Mouse (Mus musculus) left cerebral cortex, adult 2 months (tissue): ENCODE data around the gene Actg2. TPM values are rescaled to one million over a fixed set of nuclear protein-coding genes. Genes with fewer than 3 reads are reported as not detected.

ENCODE experiments used
- DNase-seq, 2 experiments: peaks; one replicate each; pipeline ENCODE4 v3.0.0; 2021 to 2022; ENCODE audit warnings: low spot score in 2 of 2, mixed read lengths in 1 of 2; ENCODE audit errors: extremely low spot score in 1 of 2
- H3K27ac ChIP-seq: fragments of 200-600 bp; 2 replicates; pipeline ENCODE4 v1.8.1; 2022
- H3K4me3 ChIP-seq: fragments of 200-600 bp; 2 replicates; pipeline ENCODE4 v1.8.1; 2022
- CTCF ChIP-seq: fragments of 200-600 bp; IDR thresholded peaks from 2 replicates; pipeline ENCODE4 v1.8.1; 2022; ENCODE audit warnings: antibody characterized with exemption, mild to moderate bottlenecking, moderate library complexity
- intact Hi-C: fragments of 180-260 bp; cut with DNase I; formaldehyde crosslinking; loops from one replicate; pipeline ENCODE4 v1.15.1; 2025
- total RNA-seq, 2 experiments: library from RNA; stranded (reverse); gene quantifications; 2 replicates each; pipeline ENCODE4 v1.2.3; 2021

Actg2 gene
- total RNA-seq, 2 experiments from 2014 or later, result not detected

- no peak for DNase-seq
- intact Hi-C loops, result loop anchor here (5.0 kb wide), 1 partner anchor 39 kb away; the partner anchor contains the start of gene Tet3
- H3K27ac ChIP-seq, result peak overlapping the region; percentile 20; the same call in 1 of the 2 replicates
- no peak overlapping the region for H3K4me3 ChIP-seq
- no peak for TF ChIP-seq CTCF
Measured at GRCm38 (mm10) chr6:83496009-83496752, 39.9 kb downstream of the Actg2 start.

DNA sequence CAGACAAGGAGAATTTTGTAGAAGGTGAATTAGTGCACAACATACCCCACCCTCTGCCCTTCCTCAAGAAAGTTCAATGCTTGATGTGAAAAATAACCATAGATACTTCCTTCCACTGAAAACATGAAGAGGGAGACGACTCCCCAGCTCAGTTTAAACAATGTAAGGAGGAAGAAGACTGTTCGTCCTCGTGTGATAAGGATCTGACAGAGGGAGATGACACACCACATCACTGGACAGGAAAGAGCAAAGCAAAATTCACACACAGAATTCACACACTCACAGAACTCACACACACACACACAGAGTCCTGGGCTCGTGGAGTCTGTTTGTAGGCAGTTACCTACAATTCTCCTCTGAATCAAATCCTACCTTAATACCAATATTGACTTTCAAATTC is 45.4 kb downstream of the Actg2 start:
- no peak overlapping the region for H3K4me3 ChIP-seq
- no peak for DNase-seq
- H3K27ac ChIP-seq, result no peak overlapping the region
- TF ChIP-seq CTCF, result no peak
- intact Hi-C loops, result no loop called here

DNA sequence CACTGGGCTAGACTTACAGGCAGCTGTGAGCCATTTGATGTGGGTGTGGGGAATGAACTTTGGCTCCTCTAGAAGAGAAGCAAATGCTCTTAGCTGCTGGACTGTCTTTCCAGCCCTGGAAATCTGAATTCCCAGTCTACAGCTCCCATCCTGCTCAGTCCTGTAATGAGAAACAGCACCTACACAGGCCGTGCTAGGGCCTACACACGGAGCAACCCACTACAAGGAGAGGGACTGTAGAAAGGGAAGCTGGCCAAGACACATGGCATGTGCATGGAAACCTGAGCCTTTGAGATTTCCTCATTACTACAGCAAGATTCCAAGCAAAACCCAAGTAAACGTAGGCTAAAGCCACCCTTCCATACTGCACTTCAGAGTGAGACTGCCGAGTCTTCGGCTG is 47.9 kb downstream of the Actg2 start:
- no peak overlapping the region for H3K4me3 ChIP-seq
- no peak overlapping the region for H3K27ac ChIP-seq
- no peak for DNase-seq
- TF ChIP-seq CTCF, result no peak
- intact Hi-C loops, result no loop called here

DNA sequence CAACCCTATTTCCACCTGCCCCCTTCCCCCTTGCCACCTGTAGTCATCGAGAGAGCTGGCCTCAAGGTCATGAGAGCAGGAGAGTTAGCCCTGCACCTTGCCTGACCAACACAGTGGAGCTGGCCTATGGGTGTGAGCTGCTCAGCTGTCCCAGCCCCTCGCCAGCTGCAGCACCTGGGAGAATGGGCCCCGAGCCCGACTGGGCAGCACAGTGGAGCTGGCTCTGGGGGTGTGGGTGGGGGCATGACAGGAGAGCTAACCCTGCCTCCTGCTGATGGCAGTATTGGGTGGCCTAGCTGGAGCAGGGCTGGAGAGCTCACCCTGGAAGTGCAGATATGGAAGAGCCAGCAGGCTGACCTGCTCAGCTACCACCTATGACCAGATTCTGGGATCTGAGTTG is 48.8 kb downstream of the Actg2 start:
- H3K27ac ChIP-seq, result no peak overlapping the region
- intact Hi-C loops, result no loop called here
- no peak overlapping the region for H3K4me3 ChIP-seq
- no peak for TF ChIP-seq CTCF
- no peak for DNase-seq

GRCm38 (mm10) chr6:83485854-83486253 is 50.2 kb downstream of the Actg2 start:
- intact Hi-C loops, result no loop called here
- no peak overlapping the region for H3K27ac ChIP-seq

DNA sequence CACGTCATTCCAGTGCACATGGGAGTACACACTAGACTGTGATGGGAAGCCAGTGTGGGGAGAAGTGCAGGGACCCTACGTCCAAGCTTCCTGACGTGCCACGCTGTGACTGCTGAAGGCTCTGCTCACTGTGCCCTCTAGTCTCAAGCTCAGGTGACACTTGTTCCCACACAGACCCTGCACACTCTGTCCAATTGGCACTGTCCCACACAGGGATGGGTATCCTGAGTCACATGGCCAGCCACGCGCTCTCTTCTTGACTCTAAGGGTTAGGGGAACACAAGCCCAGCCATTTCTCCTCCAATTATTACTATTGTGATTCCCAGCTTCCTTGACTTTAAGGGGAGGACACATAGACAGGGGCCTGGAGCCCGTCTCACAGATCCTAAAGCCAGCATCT is 52.3 kb downstream of the Actg2 start:
- DNase-seq, result no peak
- intact Hi-C loops, result no loop called here
- TF ChIP-seq CTCF, result no peak
- no peak overlapping the region for H3K4me3 ChIP-seq
- H3K27ac ChIP-seq, result no peak overlapping the region

More at GRCm38 (mm10) chr6:83485854-83486253, 50.2 kb downstream of the Actg2 start:
- DNase-seq, result no peak
- no peak for TF ChIP-seq CTCF
- no peak overlapping the region for H3K4me3 ChIP-seq

- TF ChIP-seq CTCF, result no peak
Measured at GRCm38 (mm10) chr6:83482418-83483085, 53.5 kb downstream of the Actg2 start.

GRCm38 (mm10) chr6:83480019-83480655 is 55.9 kb downstream of the Actg2 start:
- Histone ChIP-seq H3K27ac (no peak overlapping the region), H3K4me3 (no peak overlapping the region)
- intact Hi-C loops, result no loop called here
- no peak for DNase-seq
- TF ChIP-seq CTCF, result no peak

More at GRCm38 (mm10) chr6:83482418-83483085, 53.5 kb downstream of the Actg2 start:
- Histone ChIP-seq H3K4me3 (no peak overlapping the region), H3K27ac (no peak overlapping the region)
- no peak for DNase-seq
- intact Hi-C loops, result no loop called here

- TF ChIP-seq CTCF, result no peak
- no peak overlapping the region for H3K27ac ChIP-seq
- intact Hi-C loops, result no loop called here
- DNase-seq, result no peak
- H3K4me3 ChIP-seq, result no peak overlapping the region
Measured at GRCm38 (mm10) chr6:83479193-83479592, 56.9 kb downstream of the Actg2 start.

- no peak for TF ChIP-seq CTCF
- no peak for DNase-seq
- intact Hi-C loops, result no loop called here
- Histone ChIP-seq H3K4me3 (no peak overlapping the region), H3K27ac (no peak overlapping the region)
Measured at GRCm38 (mm10) chr6:83478628-83479027, 57.4 kb downstream of the Actg2 start.

GRCm38 (mm10) chr6:83478217-83478616 is 57.8 kb downstream of the Actg2 start:
- intact Hi-C loops, result no loop called here
- H3K27ac ChIP-seq, result no peak overlapping the region
- no peak overlapping the region for H3K4me3 ChIP-seq
- no peak for DNase-seq
- peak; percentile 31 for TF ChIP-seq CTCF

- intact Hi-C loops, result no loop called here
- no peak for TF ChIP-seq CTCF
- Histone ChIP-seq H3K27ac (no peak overlapping the region), H3K4me3 (no peak overlapping the region)
- no peak for DNase-seq
Measured at GRCm38 (mm10) chr6:83475431-83475830, 60.6 kb downstream of the Actg2 start.
